Mouse (Mus musculus) kidney, adult 9 months (tissue): ENCODE data around the gene Mrpl49.
A peak's percentile ranks its signal among the peaks of the same experiment; 100 is the strongest.

Source experiments
- DNase-seq: peaks from one replicate; pipeline ENCODE4 v3.0.0; 2022

Gene Mrpl49

DNA sequence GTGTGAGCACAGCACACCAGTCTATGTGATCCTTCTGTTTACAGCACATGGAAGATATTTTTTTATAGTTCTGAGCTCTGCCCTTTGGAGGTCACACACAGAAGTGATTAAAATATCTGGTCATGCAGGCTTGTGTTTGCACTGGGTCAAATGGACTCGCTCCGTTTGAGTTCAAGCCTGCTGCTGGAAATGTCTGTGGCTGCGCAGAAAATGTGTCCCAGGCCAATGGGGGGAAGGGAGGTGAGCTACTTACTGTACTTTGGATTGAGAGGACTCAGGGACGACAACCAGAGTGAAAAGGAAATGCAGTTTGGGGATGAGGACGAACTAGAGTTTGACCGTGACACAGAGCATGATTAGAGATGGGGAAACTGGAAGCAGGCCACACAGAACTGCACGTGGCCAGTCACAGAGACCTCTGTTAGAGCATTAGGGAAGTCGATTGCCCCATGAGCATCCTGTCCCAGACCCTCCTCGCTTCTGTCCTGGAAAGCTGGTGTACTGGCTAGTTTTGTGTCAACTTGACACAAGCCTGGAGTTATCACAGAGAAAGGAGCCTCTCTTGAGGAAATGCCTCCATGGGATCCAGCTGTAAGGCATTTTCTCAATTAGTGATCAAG is 21.5 kb downstream of the Mrpl49 start:
- DNase-seq, result no peak

DNA sequence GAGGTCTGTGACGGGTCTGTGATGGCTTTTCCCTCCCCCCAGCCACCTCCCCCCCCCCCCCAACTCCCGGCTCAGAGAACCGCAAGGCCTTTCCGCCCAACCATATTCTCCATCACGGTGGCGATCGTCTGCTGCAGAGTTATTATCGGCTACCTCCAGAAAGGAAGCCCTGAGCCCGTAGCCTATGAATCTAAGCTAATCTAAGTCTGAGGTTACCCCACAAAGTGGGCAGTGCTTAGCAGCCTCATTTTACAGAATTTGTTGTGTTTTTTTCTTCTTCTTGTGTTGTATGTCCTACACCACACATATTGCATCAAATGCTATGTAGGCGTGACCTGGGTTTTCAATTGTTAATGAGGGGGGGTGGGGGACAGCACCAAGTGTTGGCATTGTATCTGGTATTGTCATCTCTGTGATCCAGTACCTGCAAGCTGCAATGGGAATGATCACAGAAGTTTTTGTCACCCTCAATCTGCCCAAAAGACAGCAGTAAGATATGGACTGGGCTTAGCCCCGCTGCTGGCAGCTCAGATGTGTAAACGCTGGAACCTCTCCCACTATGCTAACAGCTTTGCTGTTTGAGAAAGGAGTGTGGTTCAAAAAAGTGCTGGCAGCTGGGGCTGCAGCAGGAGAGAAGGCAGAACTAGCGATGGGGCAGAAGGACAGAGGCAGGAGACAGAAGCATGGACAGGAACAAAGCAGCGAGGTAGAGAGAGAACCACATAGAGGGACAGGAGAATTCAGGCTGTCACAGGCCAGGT is 26.9 kb downstream of the Mrpl49 start:
- no peak for DNase-seq

DNA sequence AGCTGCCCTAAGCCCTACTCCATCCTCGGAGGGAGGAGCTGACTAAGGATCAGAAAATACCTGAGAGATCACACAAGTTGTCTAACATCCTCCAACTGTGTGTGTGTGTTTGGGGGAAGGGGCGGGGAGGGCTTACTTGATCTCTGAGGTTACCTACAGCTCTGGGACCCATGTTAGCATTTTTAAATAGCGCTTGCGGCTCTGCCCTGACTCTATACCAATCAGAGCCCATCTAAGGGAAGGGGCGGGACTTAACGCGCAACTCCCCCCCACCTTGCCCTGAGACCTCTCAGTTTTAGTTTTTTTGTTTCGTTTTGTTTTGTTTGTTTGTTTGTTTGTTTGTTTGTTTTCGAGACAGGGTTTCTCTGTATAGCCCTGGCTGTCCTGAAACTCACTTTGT is 28.2 kb downstream of the Mrpl49 start:
- no peak for DNase-seq

DNA sequence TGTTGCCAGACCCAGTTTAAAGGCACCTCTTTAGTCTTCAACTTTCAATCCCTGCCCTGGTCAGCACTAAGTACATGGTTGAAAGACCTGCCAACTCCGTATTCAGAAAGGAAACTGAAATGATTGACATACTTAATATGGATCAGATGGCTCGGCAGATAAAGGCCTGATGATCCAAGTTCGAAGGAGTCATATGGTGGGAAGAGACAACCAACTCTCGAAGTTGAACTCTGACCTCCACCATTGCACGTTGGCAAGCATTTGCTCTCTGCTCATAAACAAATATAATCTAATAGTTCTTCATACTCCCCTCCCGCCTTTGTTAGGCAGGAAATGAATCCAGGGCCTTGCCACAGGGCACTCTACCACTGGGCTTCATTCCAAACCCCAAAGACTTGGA is 28.6 kb downstream of the Mrpl49 start:
- DNase-seq, result no peak

DNA sequence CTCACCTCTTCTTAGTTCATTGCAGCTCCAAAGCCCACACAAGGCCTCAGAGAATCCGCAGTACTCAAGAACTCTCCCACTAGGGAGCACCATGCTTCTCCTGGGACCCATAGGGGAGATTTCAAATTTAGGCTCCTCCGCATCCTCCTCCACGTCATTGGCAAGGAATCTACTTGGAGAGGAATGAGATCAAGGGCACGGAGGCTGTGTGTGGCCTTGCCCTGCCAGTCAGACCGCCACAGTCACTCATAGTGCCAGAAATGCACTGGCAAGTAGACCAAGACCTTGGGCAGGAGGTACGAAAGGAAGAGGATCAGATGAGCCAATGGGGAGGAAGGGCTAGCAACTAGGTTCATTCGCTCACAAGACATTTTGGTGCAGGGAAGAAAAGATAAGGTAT is 33.7 kb downstream of the Mrpl49 start:
- peak; percentile 8 for DNase-seq

DNA sequence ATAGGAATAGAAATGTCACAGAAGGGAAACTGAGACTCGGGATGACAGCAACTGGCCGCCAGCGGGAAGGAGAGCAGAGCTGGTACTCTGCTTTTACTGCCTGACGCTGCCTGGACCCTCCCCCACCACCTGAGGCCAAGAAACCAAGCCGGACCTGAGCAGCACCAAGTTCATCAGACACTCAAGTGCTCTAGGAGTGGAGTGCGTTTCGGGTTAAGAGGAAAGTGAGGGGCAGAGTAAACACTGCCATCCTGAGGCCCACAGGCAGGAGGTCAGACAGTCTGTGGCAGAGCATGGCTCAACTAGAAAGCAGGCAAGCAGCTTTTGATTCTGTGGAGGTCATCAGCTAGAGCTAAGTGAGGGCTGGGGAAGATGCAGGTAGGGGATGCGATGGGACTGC is 34.5 kb downstream of the Mrpl49 start:
- no peak for DNase-seq

DNA sequence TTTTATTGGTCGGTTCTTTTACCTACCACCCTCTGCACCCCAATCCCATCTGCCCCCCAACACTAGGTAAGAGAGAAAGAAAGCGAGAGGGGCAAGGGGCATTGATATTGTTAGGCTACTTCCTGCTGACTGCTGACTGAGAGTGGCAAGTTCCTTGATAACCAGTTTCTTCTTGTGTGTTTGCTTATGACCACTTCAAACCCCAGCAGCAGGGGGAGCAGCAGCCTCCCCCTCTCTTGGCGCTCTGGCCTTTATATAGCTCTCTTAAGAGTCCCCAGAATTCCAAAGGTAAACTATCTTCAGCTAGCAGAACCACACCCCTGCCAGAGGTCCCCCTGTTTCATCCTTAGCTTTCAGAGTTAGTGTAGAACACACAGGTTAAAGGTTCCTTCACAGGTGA is 37.3 kb downstream of the Mrpl49 start:
- no peak for DNase-seq

DNA sequence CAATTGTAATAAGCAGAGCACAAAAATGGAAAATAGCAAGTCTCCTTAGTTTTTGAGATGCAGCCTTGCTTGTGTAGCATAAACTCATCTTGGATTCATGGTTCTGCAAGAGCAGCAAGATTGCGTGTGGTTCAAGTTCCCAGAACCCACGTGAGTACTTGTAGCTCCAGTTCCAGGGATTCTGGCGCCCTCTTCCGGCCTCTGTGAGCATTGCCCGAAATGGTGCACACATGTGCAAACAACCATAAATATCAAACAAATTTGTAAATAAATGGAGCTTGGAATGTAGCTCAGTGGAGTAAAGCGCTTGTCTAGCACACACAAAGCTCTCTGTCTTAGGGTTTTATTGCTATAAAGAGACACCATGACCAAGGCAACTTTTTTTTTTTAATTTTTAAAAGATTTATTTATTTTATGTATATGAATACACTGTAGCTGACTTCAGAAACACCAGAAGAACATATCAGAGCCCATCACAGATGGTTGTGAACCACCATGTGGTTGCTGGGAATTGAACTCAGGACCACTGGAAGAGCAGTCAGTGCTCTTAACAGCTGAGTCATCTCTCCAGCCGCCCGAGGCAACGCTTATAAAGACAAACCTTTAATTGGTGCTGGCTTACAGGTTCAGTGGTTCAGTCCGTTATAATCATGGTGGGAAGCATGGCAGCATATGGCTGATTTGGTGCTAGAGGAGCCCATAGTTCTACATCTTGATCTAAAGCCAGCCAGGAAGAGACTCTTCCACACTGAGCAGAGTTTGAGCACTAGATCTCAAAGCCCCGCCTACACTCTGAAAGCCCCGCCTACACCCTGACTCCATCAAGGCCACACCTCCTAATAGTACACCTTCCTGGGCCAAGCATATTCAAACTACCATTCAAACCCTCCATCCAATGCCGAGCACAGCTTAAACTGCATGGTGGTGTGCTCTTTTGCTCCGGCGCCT is 39.2 kb downstream of the Mrpl49 start:
- peak; percentile 93 for DNase-seq

DNA sequence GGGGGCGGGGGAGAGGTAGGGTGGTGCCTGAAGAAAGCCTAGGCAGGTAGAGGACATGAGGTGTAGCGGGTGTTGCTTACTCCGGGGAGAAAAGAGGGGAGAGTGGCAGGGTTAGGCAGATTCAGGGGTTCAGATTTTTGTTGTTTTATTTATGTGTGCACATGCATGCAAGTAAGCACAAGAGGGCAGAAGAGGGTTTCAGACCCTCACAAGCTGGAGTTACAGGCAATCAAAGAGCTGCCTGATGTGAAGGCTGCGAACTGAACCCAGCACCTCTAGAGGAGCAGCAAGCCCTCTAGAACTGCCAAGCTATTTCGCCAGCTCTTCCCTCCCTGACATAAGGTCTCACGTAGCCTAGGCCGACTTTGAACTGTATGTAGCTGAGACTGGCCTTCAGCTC is 41.1 kb downstream of the Mrpl49 start:
- DNase-seq, result no peak

DNA sequence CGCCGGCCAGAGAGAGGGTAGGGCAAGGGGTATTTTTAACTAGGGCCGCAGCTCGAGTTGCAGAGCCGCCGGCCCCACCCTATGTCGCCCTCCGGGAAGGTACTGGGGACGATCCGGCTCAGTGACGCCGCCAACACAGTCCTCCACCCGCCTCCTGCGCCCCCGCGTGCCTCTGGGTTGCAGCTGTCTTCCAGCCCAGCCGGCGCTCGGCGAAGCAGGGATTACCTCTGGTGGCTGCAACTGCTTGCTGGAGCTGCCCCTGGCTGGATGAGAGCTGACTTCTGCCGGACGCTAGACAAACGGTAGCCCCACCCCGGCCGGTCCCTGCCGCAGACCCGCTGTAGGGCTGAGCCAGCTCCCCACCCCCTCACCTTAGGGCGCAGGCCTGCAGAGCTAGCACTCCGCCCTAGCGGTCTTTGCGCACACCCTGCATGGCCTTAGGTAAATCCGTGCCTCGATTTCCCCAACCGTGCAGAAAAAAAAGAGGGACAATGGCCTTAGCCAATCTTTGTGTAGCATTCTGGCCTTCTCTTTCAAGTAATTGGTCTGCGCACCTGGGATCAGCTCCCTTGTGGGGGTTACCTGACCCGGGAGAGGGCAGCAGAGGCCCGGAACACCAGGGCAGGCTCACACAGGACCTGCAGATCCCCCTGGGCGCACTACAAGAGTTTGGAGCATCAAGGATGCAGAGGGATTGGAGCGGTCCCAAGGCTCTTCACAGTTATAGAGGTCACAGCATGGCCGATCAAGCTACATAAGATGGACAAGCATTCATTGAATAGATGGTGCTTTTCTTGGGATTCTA is 41.9 kb downstream of the Mrpl49 start, which contains the start of gene Capn1:
TSS of gene Capn1 (minus strand) at position 387 of the 805 bp plus-strand sequence.
- DNase-seq, result peak; percentile 59

DNA sequence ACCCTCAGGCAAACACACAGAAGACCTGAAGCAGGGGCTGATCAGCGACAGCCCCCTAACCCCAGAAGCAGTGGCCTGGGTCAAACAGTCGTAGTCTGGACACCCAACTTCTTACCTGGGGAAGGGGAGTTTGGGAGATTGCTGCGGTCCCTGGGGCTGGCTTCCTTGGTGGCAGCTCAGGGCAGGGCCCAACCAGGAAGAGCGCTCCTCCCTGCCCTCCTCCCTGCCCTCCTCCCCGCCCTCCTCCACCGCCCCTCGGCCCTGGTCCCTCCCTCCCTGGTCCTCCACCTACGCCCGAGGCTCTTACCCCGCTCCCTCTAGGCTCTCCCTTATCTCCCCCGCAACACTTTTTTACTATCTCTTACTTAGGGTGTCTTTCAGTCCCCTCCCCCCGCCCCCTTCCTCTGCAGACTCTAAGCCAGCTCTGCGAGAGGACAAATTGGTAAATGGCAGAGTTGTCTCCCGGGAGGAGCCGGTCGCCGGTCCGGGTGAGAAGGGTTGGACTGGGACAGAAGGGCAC is 42.5 kb downstream of the Mrpl49 start:
- peak; percentile 26 for DNase-seq

DNA sequence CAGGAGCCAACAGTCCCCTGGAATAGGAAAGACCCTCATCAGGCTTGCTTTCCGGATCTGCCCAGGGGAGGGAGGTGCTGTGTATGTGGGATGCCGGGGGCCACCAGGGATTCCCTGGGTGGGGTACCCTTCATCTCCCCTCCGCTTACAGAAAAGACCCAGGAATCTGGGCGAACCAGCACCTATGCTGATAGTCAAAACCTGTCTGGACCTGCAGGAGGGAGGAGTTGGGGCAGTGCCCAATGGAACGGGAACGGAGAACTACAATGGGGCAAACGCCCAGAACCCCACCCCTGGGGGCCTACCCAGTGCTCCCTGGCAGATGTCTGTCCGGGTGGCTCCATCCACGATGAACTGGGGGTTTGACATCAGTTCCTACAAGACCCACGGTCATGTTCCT is 43.9 kb downstream of the Mrpl49 start:
- no peak for DNase-seq

DNA sequence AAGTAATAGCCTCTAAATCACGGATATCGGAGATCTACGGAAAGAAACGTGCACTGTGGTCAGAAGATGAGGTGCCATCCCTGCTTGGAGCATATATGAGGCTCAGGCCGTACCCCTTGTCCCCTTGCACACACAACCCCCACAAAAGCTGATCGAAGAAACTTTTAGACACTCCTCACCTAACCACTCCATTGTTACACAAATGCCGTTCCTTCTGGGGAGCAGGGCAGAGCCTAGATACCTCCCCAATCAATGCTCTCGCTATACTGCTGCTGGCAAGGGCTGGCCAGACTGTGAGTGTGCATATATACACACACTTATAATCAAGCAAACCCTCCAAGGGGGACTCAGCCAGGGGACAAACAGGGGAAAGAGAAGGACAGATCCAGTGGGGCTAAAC is 48.4 kb downstream of the Mrpl49 start:
- no peak for DNase-seq

DNA sequence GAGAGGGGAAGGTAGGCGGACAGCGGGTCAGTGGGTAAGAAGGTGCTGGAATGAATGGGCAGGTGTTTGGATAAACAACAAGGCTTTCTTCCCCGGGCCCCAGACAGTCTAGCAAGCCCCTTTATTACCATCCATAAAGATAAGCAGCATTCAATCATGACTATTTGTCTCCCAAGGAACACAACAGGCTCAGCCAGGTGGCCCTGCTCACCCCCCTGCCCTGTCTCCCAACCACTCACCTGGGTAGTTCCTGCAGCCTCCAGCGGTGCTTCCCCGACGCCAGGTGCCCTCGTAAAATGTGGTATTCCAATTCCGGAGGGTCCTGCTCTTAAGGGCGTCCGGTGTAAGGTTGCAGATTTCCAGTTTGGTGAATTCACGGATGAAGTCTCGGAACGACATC is 50.6 kb downstream of the Mrpl49 start:
- no peak for DNase-seq

DNA sequence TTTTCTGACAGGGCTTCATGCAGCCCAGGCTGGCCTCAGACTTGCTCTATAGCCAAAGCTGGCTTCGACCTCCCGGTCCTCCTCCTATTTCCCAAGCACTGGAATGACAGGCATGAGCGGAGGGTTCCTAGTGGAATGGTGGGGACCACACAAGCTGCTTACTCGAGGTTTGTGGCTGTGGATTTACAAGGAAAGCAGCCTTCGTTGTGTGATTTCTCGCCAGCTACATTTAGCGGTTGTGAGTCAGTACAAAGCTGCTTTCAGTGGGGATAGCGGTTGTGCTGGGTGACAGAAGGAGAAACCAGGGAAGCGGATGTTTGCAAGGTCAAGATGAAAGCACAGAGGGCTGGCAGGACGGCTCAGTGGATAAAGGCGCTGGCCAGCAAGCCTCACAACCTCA is 52.0 kb downstream of the Mrpl49 start:
- no peak for DNase-seq
